Mouse (Mus musculus): ENCODE data around the gene Diras2. TPM values are rescaled to one million over a fixed set of nuclear protein-coding genes. Genes with fewer than 3 reads are reported as not detected.

Diras2 gene
- polyA plus RNA-seq (2012; rRNA removed), result 2.5 and 2.8 TPM in 2 replicates

DNA sequence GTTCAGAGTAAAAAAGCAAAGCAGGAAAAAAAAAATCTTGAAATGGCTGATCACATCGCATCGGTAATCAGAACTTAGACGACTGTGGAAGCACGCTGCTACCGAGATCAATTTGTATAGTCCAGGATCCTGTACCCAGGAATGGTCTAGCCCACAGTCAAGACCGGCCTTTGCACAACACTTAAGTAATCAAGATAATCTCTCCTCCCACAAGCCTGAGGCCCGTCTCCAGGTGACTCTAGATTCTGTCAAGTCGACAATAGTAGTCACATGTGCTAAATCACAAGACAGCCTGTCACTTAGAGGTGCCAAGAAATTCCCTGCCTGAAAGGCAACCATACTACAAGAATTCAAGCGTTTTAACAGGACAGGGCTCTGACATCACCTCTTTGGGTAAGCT lies at the start of gene Diras2:
Gene Diras2 (minus strand): TSS at position 159 of the 400 bp plus-strand sequence.

Other genes starting within 250 kb of the Diras2 start
- 2.7 and 3.1 TPM in 2 replicates for gene Syk, start 51.9 kb upstream of the Diras2 start, polyA plus RNA-seq (2012; rRNA removed)

Measured in stomach, adult 2 months (tissue).